Mouse (Mus musculus) heart, adult 8-10 months (tissue): ENCODE measurements at regions not wholly inside any gene's neighbourhood (a gene's known extent, or its start where the extent isn't known, plus 50 kb on each side); places are given as distances from the start of the nearest gene placed in this dataset.

Experiments used
- DNase-seq: peaks from one replicate; pipeline ENCODE4 v3.0.0; 2022; ENCODE audit warnings: low spot score

GRCm38 (mm10) chr7:129982411-129982810 lies 390.7 kb downstream of the Wdr11 start:
- DNase-seq = no peak

GRCm38 (mm10) chr7:129983601-129984120 lies 392.0 kb downstream of the Wdr11 start:
- DNase-seq = no peak

GRCm38 (mm10) chr7:129984367-129984766 lies 392.7 kb downstream of the Wdr11 start:
- DNase-seq = no peak

- DNase-seq = no peak
These were observed 395.5 kb downstream of the Wdr11 start for GRCm38 (mm10) chr7:129987119-129987665.

GRCm38 (mm10) chr7:129987713-129988112 lies 396.1 kb downstream of the Wdr11 start:
- no peak for DNase-seq

- no peak for DNase-seq
These were observed 402.0 kb downstream of the Wdr11 start for GRCm38 (mm10) chr7:129993446-129994223.

GRCm38 (mm10) chr7:129995529-129995928 lies 403.9 kb downstream of the Wdr11 start:
- no peak for DNase-seq

GRCm38 (mm10) chr7:130001064-130001463 lies 409.4 kb downstream of the Wdr11 start:
- DNase-seq = no peak

GRCm38 (mm10) chr7:130002002-130002401 lies 410.3 kb downstream of the Wdr11 start:
- DNase-seq = no peak

- no peak for DNase-seq
These were observed 413.7 kb downstream of the Wdr11 start for GRCm38 (mm10) chr7:130005406-130005805.

- no peak for DNase-seq
These were observed 416.4 kb downstream of the Wdr11 start for GRCm38 (mm10) chr7:130007993-130008583.

GRCm38 (mm10) chr7:130008591-130009418 lies 417.1 kb downstream of the Wdr11 start:
- DNase-seq = no peak

GRCm38 (mm10) chr7:130012067-130012466 lies 420.4 kb downstream of the Wdr11 start:
- no peak for DNase-seq

GRCm38 (mm10) chr7:130013109-130013508 lies 421.4 kb downstream of the Wdr11 start:
- no peak for DNase-seq

GRCm38 (mm10) chr7:130014609-130015008 lies 422.9 kb downstream of the Wdr11 start:
- DNase-seq = no peak

- DNase-seq = no peak
These were observed 423.8 kb downstream of the Wdr11 start for GRCm38 (mm10) chr7:130015375-130016014.

- no peak for DNase-seq
These were observed 424.6 kb downstream of the Wdr11 start for GRCm38 (mm10) chr7:130016015-130016874.

GRCm38 (mm10) chr7:130018891-130019290 lies 427.2 kb downstream of the Wdr11 start:
- DNase-seq = no peak

GRCm38 (mm10) chr7:130028945-130029344 lies 437.3 kb downstream of the Wdr11 start:
- DNase-seq = no peak

- DNase-seq = no peak
These were observed 439.0 kb downstream of the Wdr11 start for GRCm38 (mm10) chr7:130030711-130031110.
